Mouse (Mus musculus) liver, postnatal 0 days (tissue): ENCODE measurements around the gene Rnf152.

Source experiments
- CTCF ChIP-seq: sonication (generic); IDR thresholded peaks from 2 replicates; pipeline ENCODE4 v1.5.1; 2016; ENCODE audit warnings: antibody characterized with exemption, low read depth
- EP300 ChIP-seq: IDR thresholded peaks from 2 replicates; pipeline ENCODE4 v1.6.1; 2016; ENCODE audit warnings: antibody characterized with exemption, low read depth, mild to moderate bottlenecking

DNA sequence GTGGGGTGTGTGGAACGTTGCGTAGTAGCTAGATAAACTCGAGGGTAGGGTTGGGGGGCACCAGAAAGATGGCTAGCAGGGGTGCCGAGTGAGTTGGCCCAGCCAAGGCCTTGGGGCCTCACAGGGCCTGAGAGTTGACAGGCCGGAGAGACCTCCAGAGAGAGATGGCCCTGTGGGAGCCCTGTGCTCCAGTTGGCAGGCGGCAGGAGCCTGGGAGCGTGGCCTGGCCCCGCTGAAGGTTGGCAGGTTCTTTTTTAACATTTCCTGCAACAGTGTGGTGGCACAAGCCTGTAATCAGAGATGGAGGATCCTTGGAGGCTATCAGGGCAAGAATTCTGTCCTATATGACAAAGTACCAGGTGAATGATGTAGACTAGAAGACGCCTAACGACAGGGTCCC, 85.4 kb downstream of the Rnf152 start:
- TF ChIP-seq CTCF (no peak), EP300 (no peak)
